ENCODE assay signal across 25 mouse cellular contexts in genomic region chr2:32057794-32058193, GRCm38 (mm10). TPM values are rescaled to one million over a fixed set of nuclear protein-coding genes. Genes with fewer than 3 reads are reported as not detected.
A peak's percentile ranks its signal among the peaks of the same experiment; 100 is the strongest.
DNase-seq lines count a peak whose midpoint lies in the region; ATAC-seq and TF ChIP-seq lines count a peak whose summit lies in the region.
"Had no signal": no experiment of that assay in that cellular context is flagged by ENCODE, and none has a peak within 500 bp of the region (broad histone marks: within the 10 kb centered on the region; RNA-seq: fewer than 3 reads in every experiment).

No protein-coding gene starts in this region.

- TF ChIP-seq CTCF in thymus, adult 2 months (IDR thresholded peaks at IDR 0.05; ENCODE audit: borderline replicate concordance, control insufficient read depth, extremely low read depth, insufficient read depth, low read length, poor library complexity), result no peak

- no peaks in the 10 kb centered on the region for H3K27me3 ChIP-seq in heart, embryonic 11.5 days (ENCODE audit: control insufficient read depth, insufficient read depth, low read length)
- H3K27me3 ChIP-seq in heart, embryonic 16.5 days (ENCODE audit: control insufficient read depth, insufficient read depth, low read length), result no peaks in the 10 kb centered on the region
- no peaks in the 10 kb centered on the region for H3K27me3 ChIP-seq in thymus, adult 2 months (ENCODE audit: control insufficient read depth, insufficient read depth, low read length)
- H3K27me3 ChIP-seq: embryonic facial prominence, embryonic 12.5 days; megakaryocyte, embryonic 14.5 days; neural tube, embryonic 13.5 days had no signal

- no peak for TF ChIP-seq POLR2A in thymus, adult 2 months (IDR thresholded peaks at IDR 0.05; ENCODE audit: control insufficient read depth, extremely low read depth, insufficient read depth, low read length, poor library complexity)

- H3K4me1 ChIP-seq in heart, embryonic 11.5 days (ENCODE audit: control insufficient read depth, insufficient read depth, low read length), result peaks cover 76% of the 10 kb centered on the region
- H3K4me1 ChIP-seq in heart, embryonic 16.5 days (ENCODE audit: control insufficient read depth, insufficient read depth, low read length), result peaks cover 52% of the 10 kb centered on the region
- peaks cover 81% of the 10 kb centered on the region for H3K4me1 ChIP-seq in thymus, adult 2 months (replicated peaks; ENCODE audit: control insufficient read depth, insufficient read depth, low read length)
- H3K4me1 ChIP-seq: neural tube, embryonic 13.5 days had no signal

- ATAC-seq in heart, embryonic 11.5 days (replicated peaks; ENCODE audit: insufficient number of reproducible peaks, low FRiP score, low TSS enrichment), result no peak
- no peak for ATAC-seq in heart, embryonic 16.5 days (replicated peaks; ENCODE audit: extremely low read depth, insufficient read depth, low FRiP score)
- ATAC-seq: forebrain, embryonic 14.5 days; intestine, postnatal 0 days; lung, postnatal 0 days had no signal

- no peak overlapping the region for H3K9ac ChIP-seq in heart, embryonic 11.5 days (ENCODE audit: low read depth, low read length)
- H3K9ac ChIP-seq in heart, embryonic 16.5 days (ENCODE audit: low read length), result no peak overlapping the region; the same call in 1 of the 2 replicates
- H3K9ac ChIP-seq: embryonic facial prominence, embryonic 12.5 days; hindbrain, embryonic 14.5 days; midbrain, embryonic 12.5 days; neural tube, embryonic 13.5 days had no signal

- WGBS in heart, embryonic 11.5 days (ENCODE audit: insufficient replicate concordance), result 68% methylated on average over 4 of the region's 4 CpGs
- 79% methylated on average over 4 of the region's 4 CpGs for WGBS in heart, embryonic 16.5 days
- WGBS in thymus, adult 2 months, result 77% methylated on average over 4 of the region's 4 CpGs

- H3K4me3 ChIP-seq in heart, embryonic 11.5 days (ENCODE audit: low read depth, low read length), result no peak overlapping the region
- H3K4me3 ChIP-seq in heart, embryonic 16.5 days (ENCODE audit: low read length), result no peak overlapping the region
- peak overlapping the region; percentile 23 for H3K4me3 ChIP-seq in thymus, adult 2 months (ENCODE audit: control insufficient read depth, insufficient read depth, low read length)
- H3K4me3 ChIP-seq: embryonic facial prominence, embryonic 12.5 days; megakaryocyte, embryonic 14.5 days; midbrain, embryonic 12.5 days; neural tube, embryonic 13.5 days had no signal

- DNase-seq in heart, postnatal 14 days, result no peak
- no peak for DNase-seq in heart, adult 9 months (ENCODE audit: low spot score in 2 of 2)
- DNase-seq in thymus, adult 2 months, result no peak
- no peak for DNase-seq in thymus, postnatal 14 days
- DNase-seq in kidney, postnatal 25 days, result no peak
- DNase-seq: adrenal gland, postnatal 14 days; cerebellum, adult 11-12 months; cerebellum, adult 9-11 months; embryo, embryonic 11 days; gastrocnemius, postnatal 25 days; kidney, adult 9 months; kidney, postnatal 14 days; lung, adult 18-20 months; lung, postnatal 4 days; right cerebral cortex, postnatal 4 days had no signal

- no peak overlapping the region for H3K4me2 ChIP-seq in heart, embryonic 11.5 days
- H3K4me2 ChIP-seq in heart, embryonic 16.5 days (ENCODE audit: low read depth, low read length), result no peak overlapping the region
- H3K4me2 ChIP-seq: embryonic facial prominence, embryonic 12.5 days; hindbrain, embryonic 14.5 days; midbrain, embryonic 12.5 days; neural tube, embryonic 13.5 days had no signal

- no peaks in the 10 kb centered on the region; the same call in 1 of the 2 replicates for H3K36me3 ChIP-seq in heart, embryonic 11.5 days (ENCODE audit: control insufficient read depth, insufficient read depth, low read length)
- no peaks in the 10 kb centered on the region for H3K36me3 ChIP-seq in heart, embryonic 16.5 days (ENCODE audit: control insufficient read depth, insufficient read depth)
- no peaks in the 10 kb centered on the region for H3K36me3 ChIP-seq in thymus, adult 2 months (ENCODE audit: control insufficient read depth, insufficient read depth, low read length)
- H3K36me3 ChIP-seq: neural tube, embryonic 13.5 days had no signal

- intact Hi-C loops in heart, postnatal 14 days (cut with DNase I), result no loop called here

- peak overlapping the region; percentile 90 for H3K27ac ChIP-seq in heart, embryonic 11.5 days (ENCODE audit: low read depth, low read length)
- peak overlapping the region; percentile 88 for H3K27ac ChIP-seq in heart, embryonic 16.5 days (ENCODE audit: low read length)
- peak overlapping the region; percentile 99 for H3K27ac ChIP-seq in thymus, adult 2 months (ENCODE audit: control insufficient read depth, insufficient read depth, low read length)
- H3K27ac ChIP-seq: embryonic facial prominence, embryonic 12.5 days; hindbrain, embryonic 14.5 days; midbrain, embryonic 12.5 days; neural tube, embryonic 13.5 days had no signal

- no peaks in the 10 kb centered on the region for H3K9me3 ChIP-seq in heart, embryonic 11.5 days (replicated peaks; ENCODE audit: control insufficient read depth, low read length)
- H3K9me3 ChIP-seq in heart, embryonic 16.5 days (replicated peaks; ENCODE audit: control insufficient read depth, low read length), result no peaks in the 10 kb centered on the region
- H3K9me3 ChIP-seq: embryonic facial prominence, embryonic 12.5 days; megakaryocyte, embryonic 14.5 days; midbrain, embryonic 12.5 days; neural tube, embryonic 13.5 days had no signal

RNA-seq across cellular contexts. Expression of gene Fam78a, which starts 26.9 kb away (rescaled TPM):
- 43.1 and 43.7 TPM in 2 replicates for polyA plus RNA-seq in heart, embryonic 11.5 days (2014; fragmentation: Nextera tagmentation; extraction: Ambion mirVana)
- 10 to 100 TPM; 22.8 to 23.9 TPM for total RNA-seq in heart, postnatal 14 days (2021)
- 27.6 and 30.1 TPM in 2 replicates for polyA plus RNA-seq in heart, embryonic 16.5 days (2015; fragmentation: Nextera tagmentation; extraction: Ambion mirVana)
- polyA plus RNA-seq in thymus, adult 2 months (2012; rRNA removed), result 189 and 210 TPM in 2 replicates

RNA-seq across cellular contexts. Expression of gene Plpp7, which starts 37.5 kb away (rescaled TPM):
- polyA plus RNA-seq in heart, embryonic 11.5 days (2014; fragmentation: Nextera tagmentation; extraction: Ambion mirVana), result 10.0 and 11.7 TPM in 2 replicates
- 10 to 100 TPM; 26.1 to 30.9 TPM for total RNA-seq in heart, postnatal 14 days (2021)
- polyA plus RNA-seq in heart, embryonic 16.5 days (2015; fragmentation: Nextera tagmentation; extraction: Ambion mirVana), result 19.7 and 21.4 TPM in 2 replicates
- 2.9 and 7.7 TPM in 2 replicates for polyA plus RNA-seq in thymus, adult 2 months (2012; rRNA removed)
